Mouse (Mus musculus) kidney, adult 8-10 months (tissue): ENCODE data around the gene Dse.
"Not testable (repeated sequence)": the region's sequence is repeated elsewhere in the genome, so short reads cannot be mapped to it uniquely, and the experiment has no call there.

Experiments used
- DNase-seq, 2 experiments: peaks; one replicate each; pipeline ENCODE4 v3.0.0; 2022

Dse gene

DNA sequence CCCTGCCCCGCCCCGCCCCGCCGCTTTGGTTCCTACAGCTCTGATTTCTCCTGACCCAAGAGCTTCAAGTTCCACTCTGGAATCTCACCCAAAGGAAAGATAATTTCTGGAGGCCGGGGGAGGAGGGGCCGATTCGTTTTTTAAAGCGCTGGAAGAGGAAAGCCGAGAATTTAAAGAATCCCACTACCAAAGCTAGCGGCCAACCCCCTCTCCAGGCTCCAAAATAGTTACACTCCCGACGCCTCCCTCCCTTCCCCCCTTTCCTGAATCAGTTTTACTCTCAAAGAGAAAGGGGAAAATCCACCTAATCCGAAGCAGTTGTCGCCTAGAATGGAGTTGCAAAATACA lies at the start of gene Dse:
Gene Dse, minus strand, starts transcription at position 213 of the 348 bp plus-strand sequence.
- DNase-seq = no peak

GRCm38 (mm10) chr10:34252833-34253232 lies 45.3 kb upstream of the Dse start:
- not testable (repeated sequence) for DNase-seq

DNA sequence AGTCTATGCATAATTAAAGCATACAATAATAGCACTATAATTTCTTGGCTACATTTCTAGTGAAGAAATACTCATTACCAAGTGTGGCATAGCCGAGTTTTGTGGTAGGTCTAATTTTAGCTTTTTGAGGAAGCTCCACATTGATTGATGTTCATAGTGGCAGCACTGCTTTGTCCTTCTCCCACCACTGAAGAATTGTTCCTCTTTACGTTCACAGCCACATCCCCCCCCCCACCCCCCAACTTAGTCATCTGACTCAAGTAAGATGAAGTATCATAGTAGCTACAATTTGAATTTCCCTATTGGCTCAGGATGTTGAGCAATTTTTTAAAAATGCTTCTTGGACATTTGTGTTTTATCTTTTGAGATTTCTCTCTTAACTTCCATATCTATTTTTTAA lies 42.1 kb upstream of the Dse start:
- no peak for DNase-seq

DNA sequence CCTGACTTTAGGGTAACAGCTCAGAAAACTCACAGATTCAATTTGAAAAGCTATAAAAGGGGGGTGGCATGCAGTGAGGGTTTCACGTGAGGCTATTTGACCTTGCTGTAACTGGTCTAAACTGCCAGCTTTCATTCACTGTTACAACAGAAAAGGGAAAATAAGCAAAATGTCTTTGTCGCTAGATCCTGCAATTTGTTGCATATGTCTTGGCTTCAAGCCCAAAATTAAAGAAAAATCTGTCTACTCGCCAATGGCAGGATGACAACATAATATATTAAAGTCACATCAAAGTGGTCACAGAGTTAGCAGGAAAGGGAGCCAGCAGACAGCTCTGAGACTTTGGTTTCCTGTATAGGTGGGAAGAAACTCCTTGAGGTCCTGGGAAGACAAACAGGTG lies 40.2 kb upstream of the Dse start:
- DNase-seq = no peak

DNA sequence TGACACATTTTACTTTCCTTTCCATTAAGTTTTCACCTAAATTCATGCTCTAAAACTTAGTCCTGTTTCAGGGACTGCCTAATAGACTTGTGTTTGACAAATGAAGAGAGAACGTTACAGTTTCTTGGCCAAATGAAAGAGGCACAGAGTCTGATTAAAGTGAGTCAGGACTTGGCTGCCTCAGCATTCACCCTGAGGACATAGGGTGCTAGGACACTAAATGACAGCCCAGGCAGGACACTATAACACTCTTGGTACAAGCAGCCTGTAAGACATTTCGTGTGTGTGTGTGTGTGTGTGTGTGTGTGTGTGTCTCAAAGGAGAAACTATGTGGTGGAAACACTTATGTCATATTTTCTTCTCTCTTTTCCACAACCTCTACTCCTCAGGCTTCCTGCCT lies 38.6 kb upstream of the Dse start:
- no peak for DNase-seq

GRCm38 (mm10) chr10:34244745-34245144 lies 37.2 kb upstream of the Dse start:
- no peak for DNase-seq

DNA sequence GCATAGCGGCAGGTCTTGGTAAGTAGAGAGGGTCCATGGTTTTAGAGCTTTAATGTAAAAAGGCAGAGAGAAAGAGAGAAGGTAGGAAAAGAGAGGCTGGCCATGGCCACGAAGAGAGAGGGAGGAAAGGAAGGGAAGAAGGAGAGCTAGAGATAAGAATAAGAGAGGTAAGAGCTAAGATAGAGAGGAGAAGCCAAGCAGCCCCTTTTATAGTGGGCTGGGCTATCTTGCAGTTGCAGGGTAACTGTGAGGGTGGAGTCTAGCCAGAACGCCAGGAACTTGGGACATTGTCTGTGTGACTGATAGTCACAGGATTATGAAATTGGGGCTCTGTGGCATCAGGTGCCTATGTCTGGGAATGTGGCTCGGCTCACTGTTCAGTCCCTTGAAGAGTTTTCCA lies 31.0 kb upstream of the Dse start:
- DNase-seq = no peak

GRCm38 (mm10) chr10:34236569-34236968 lies 29.1 kb upstream of the Dse start:
- DNase-seq = no peak

DNA sequence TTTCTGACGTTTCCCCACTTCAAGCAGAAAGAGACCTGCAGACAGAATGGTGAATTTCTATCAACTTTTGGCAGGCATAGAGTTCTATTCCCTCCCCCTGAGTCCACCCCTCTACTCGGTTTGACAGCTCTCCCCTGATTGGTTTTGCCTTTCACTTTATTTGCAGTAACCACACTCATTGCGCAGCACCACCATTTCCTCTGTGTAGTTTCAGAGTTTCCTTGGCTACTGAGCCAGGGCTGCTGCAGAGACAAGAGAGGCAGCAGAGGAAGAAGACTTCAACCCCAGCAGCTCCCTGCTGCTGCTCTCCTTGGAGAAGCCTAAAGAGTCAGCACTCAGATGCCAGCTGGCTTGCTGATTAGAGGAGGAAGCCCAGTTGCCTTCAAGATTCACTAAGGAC lies 27.9 kb upstream of the Dse start:
- no peak for DNase-seq

DNA sequence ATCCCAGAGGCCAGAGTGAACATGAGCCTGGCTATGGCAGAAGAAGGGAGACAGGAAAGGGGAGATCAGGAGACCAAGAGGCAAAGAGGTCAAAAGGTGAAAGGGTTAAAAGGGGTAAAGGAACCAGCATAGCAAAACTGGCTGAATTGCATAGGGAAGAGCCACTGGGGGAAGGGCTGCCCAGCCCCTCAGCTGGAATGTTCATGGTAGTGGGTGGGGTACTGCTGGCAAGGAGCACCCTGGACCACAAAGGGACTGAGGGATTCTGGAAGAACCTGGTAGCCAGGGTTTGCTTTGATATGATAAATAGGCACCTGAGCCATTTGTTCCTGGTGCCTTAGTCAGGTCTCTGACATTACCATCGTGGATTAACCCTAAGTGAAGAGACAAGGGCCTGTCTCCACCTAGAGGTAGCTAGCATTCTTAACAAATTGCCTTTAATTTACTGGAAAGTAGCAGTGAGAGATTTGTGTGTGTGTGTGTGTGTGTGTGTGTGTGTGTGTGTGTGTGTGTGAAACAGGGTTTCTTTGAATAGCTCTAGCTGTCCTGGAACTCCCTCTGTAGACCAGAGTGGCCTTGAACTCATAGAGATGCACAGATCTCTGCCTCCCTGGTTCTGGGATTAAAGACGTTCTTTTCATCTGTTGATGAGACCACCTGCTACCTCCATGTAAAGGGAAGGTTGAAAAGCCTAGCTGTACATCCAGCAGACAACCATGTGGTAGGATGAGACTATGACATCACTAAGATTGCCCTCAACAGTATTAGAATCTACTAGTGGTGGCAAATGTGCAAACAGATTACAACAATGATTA lies 26.6 kb upstream of the Dse start:
- DNase-seq = no peak

DNA sequence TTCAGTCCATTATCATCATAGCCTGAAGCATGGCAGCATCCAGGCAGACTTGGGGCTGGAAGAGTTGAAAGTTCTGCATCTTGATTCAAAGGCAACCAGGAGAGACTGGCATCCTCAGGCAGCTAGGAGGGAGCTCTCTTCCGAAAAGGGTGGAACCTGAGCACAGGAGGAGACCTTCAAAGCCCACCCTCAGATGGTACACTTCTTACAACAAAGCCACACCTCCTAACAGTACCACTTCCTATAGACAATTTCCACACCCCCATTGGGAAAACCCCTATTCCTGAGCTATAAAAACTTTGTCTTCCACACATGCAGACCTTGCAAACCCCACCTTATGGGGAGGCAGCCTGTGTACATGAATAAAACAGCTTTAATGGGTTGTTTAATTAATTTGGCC lies 25.9 kb upstream of the Dse start:
- no peak for DNase-seq

- no peak for DNase-seq
These were observed 22.7 kb upstream of the Dse start for GRCm38 (mm10) chr10:34230121-34230675.

DNA sequence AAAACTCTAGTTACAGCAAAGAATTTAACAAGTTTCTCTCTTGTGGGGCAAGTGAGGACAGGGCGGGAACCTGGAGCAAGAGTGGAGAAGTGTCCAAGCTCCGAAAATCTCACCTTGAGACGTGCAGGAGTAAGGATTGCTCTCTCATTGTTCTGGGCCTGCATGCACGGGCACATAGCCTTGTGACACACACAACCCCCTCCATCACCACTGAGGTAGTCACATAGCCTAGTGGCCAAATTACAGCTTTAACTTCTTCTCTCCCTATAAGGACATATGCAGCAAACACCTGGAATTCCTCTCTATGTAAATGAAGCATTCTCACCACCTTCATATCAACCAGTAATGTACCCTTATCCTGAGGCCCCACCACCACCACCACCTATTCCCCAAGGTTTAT lies 22.0 kb upstream of the Dse start:
- no peak for DNase-seq

- no peak for DNase-seq
These were observed 16.1 kb upstream of the Dse start for GRCm38 (mm10) chr10:34223660-34224059.

GRCm38 (mm10) chr10:34221909-34222620 lies 14.6 kb upstream of the Dse start:
- DNase-seq = no peak

- no peak for DNase-seq
These were observed 10.7 kb upstream of the Dse start for GRCm38 (mm10) chr10:34218191-34218590.

- no peak for DNase-seq
These were observed 8.2 kb upstream of the Dse start for GRCm38 (mm10) chr10:34215667-34216066.

DNA sequence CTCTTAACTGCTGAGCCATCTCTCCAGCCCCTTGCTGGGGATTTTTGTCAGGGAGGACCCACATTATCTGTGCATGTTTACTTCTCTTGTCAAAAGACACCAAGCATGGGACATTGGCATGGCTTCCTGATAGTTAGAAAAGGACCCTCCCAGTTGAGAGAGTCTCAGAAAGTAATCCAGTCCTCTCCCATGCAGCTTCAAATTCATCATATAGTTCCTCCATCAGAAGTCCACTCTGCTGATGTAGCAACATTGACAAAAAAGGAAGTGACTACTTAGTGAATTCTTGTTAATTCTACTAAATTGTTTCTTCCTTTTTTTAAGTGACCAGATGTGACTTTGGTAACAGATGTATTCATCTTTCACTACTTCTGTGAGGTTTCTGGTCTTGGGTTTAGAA lies 2.4 kb upstream of the Dse start:
- no peak for DNase-seq

DNA sequence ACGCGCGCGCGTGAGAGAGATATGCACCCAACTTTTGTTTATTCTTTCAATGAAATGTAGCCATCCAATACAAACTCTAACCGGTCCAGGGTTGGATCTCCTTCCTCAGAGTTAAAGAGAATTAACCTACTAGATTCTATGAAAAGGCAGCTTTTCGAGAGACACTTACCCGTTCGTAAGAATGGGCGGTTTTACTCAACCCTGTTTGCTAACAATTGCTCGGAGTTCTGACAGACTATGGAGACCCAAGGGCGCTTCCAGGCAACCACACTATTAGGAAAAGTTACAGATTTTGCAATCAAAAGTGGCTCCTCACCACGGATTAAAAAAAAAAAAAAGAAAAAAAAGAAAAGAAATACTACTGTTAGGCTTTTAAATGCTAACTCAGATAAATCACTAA lies 516 bp upstream of the Dse start:
- DNase-seq = no peak

GRCm38 (mm10) chr10:34206783-34207502 lies 572 bp downstream of the Dse start:
- DNase-seq = peak; percentile 8 to 23

GRCm38 (mm10) chr10:34206436-34206782 lies 1.1 kb downstream of the Dse start:
- peak in 1 of 2 experiments; percentile 1 for DNase-seq

DNA sequence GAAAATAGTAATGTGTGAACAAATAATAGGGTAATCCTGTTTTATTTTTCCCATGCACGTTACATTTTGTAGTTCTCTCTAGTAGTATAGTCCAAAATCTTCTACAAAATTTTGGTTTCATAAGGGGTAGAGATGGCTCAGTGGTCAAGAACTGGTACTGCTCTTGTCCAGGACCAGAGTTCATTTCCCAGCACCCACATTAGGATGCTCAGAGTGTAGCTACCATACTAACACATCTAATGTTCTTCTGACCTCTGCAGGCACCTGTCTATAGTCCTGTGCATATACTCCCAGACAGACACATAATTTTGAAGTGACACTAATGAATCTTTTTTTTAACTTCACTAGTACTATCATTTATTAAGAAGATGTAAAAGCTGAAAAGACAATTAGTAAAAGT lies 1.7 kb downstream of the Dse start:
- DNase-seq = no peak

GRCm38 (mm10) chr10:34200689-34201088 lies 6.8 kb downstream of the Dse start:
- no peak for DNase-seq

GRCm38 (mm10) chr10:34198574-34198973 lies 8.9 kb downstream of the Dse start:
- no peak for DNase-seq
